Mouse (Mus musculus) c-Kit-positive CD71-positive TER-119-positive erythroid progenitor cells, embryonic 14.5 days (primary cell): ENCODE results near the gene Rbm44.
A peak's percentile ranks its signal among the peaks of the same experiment; 100 is the strongest.

Experiments
- DNase-seq: peaks from one replicate; pipeline ENCODE4 v3.0.0-alpha.2; 2013; ENCODE audit warnings: low spot score

Gene Rbm44

DNA sequence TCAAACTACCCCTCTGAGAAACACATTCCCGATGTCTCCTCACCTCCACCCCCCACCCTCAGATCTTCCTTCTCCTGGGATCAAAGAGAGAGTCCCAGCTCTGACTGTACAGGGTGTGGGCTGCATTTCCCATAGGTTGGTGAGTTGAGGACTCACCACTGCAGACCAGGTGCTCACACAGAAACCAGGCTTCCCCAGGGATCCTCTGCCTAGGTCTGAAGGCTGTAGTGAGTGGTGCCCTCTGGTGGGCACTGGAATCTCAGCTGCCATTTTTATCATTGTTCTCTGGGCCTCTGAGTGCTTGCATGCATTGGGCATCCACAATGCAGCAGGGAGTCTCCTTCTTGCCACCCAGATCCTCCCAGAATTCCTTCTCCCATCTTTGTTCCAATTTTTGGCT, 66.2 kb downstream of the Rbm44 start:
- DNase-seq = peak; percentile 29

DNA sequence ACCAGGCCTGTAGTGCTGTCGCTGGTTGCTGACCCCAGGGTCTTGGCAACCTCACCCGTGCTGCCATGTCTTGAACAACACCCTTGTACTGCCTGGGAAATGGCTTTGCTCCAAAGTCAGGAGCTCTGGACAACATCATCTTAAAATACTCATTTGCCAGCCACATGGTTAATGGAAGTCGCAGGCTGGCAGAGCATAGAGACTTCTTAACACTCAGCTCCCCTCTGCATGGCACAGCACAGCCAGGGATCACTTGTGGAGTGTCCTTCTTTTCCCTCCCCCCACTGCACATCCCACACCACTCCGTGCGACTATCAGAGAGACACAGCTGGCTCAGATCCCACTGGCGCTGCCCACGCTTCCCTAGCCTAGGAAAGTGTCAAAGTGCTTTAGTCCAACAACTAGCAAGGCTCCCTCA, 66.7 kb downstream of the Rbm44 start:
- DNase-seq = no peak

DNA sequence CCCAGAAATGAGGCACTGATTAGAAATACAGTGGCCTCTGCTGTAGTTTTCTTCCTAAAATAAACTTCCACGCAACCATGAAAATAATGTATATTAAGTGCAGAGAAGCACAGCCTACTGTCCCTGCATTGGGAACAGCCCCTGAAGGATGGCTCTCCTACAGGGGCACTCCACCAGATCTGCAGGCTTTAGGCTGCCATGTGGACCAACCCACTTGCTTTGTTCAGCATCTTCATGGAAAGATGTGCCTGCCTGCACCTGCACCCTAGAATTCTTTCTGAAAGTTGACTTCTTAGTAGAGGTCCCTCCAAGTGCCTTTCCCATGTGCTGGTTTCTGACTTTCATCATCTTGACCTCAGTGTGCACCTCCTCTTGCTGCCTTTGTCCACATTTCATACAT, 70.4 kb downstream of the Rbm44 start:
- DNase-seq = no peak

DNA sequence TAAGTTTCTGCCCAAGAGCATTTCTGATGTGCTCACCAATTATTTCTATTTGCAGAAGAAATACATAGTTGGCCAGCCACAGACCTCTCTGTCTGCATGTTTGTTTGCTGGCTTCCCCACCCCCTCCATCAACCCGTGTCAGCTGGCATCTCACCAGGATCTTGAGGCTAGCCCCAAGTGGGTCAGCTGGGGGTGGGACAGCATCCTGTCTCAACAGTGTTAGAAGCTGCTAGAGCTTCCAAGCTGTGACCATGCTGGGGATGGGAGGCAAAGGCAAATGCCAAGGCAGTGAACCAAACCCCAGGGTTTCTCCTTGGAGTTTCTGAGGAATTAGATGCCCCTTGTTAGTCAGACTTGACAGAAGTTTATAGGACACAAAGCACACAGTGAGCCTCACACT, 71.1 kb downstream of the Rbm44 start:
- DNase-seq = no peak

DNA sequence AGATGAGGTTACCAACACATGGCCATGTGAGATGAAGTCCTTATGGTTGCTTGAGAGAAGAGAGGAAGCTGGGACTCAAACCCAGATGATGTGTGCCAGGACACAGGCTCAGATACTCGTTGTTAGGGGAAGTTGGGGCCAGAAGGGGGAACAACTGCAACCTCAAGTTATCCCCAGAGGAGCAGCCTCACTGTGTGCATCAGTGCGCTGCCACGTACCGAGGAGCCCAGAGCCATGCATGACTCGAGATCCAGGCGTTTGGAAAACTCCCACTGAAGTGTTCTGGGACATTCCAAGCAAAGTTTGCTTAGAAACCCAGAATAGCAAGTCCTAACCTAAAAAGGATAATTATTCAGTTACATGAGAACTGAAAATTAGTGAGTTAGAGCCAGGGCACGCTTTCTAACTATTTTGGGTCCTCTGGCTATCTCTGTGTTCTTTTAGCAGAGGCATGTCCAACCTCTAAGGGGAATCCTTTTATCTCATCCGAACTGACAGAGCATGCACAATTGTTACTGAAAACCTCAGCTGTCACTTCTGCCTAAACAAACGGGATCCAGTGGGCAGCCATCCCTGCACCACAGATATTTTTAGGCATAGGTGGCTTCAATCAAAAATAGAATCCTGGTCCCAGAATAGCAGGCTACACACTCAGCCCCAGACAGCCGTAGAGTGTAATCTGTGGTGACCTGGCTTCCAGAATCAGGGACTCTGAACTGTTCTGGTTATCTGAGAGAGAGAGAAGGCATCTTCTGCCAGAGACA, 71.8 kb downstream of the Rbm44 start:
- DNase-seq = no peak

DNA sequence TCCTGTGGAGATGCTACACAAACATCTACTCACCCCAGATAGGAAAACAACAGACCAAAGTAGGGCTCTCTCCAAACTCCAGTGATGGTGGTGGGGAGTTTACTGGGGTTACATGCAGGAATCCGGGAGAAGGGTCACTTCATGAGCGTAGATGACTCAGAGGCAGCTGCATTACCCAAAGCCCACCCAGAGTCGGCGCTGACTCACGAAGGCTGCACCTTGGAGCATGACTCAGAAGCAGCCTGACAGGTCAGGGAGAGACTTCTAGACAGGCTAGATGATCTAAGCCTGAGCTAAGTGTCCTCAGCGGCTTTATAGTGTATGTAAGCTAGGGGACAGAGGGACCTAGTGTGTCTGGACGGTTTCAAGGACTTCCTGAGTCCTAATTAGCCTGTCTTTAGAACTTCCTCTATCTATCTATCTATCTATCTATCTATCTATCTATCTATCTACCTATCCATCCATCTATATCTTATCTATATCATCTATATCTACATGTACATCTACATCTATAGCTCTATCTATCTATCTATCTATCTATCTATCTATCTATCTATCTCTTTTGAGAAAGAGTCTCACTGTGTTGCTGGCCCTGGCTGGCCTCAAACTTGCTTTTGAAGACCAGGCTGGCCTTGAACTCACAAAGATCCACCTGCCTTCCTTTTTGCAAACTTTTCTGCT, 74.9 kb downstream of the Rbm44 start:
- DNase-seq = no peak

DNA sequence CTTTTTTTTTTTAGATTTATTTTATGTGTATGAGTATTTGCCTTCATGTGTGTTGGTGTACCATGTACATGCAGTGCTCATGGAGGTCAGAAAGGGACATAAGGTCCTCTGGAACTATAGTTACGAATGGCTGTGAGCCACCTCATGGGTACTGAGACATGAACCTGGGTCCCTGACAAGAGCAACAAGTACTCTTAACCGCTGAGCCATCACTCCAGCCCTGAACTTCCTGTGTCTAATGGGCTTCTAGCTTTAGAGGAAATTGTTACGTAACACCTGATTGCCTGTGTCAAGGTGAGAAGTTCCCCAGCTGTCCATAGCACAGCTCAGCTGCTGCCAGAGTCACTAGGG, 75.4 kb downstream of the Rbm44 start:
- DNase-seq = no peak
